Mouse (Mus musculus) cerebellum, adult 9-11 months (tissue): ENCODE data around the gene Dnase1l2.
"Not testable (repeated sequence)": the region's sequence is repeated elsewhere in the genome, so short reads cannot be mapped to it uniquely, and the experiment has no call there.

Experiments used
- DNase-seq: peaks from one replicate; pipeline ENCODE4 v3.0.0; 2022

Dnase1l2 gene

GRCm38 (mm10) chr17:24470701-24471527 is 28.0 kb upstream of the Dnase1l2 start:
- peak; percentile 72 for DNase-seq

GRCm38 (mm10) chr17:24469910-24470602 is 27.2 kb upstream of the Dnase1l2 start, which contains the start of the genes E4f1 and Pgp:
TSS of gene E4f1 (minus strand) at chr17:24470313.
TSS of gene Pgp (plus strand) at chr17:24470392.
- peak; percentile 100 for DNase-seq

- DNase-seq, result no peak
Measured at GRCm38 (mm10) chr17:24469336-24469909, 26.5 kb upstream of the Dnase1l2 start.

- DNase-seq, result no peak
Measured at GRCm38 (mm10) chr17:24468636-24469246, 25.8 kb upstream of the Dnase1l2 start.

- no peak for DNase-seq
Measured at GRCm38 (mm10) chr17:24463374-24464133, 20.6 kb upstream of the Dnase1l2 start.

- no peak for DNase-seq
Measured at GRCm38 (mm10) chr17:24462932-24463331, 20.0 kb upstream of the Dnase1l2 start.

GRCm38 (mm10) chr17:24461580-24461979 is 18.7 kb upstream of the Dnase1l2 start:
- no peak for DNase-seq

GRCm38 (mm10) chr17:24455523-24456206 is 12.8 kb upstream of the Dnase1l2 start:
- not testable (repeated sequence) for DNase-seq

- DNase-seq, result peak; percentile 99
Measured at GRCm38 (mm10) chr17:24454756-24455522, 12.0 kb upstream of the Dnase1l2 start.

GRCm38 (mm10) chr17:24454218-24454755 is 11.4 kb upstream of the Dnase1l2 start:
- no peak for DNase-seq

- no peak for DNase-seq
Measured at GRCm38 (mm10) chr17:24453372-24453771, 10.5 kb upstream of the Dnase1l2 start.

GRCm38 (mm10) chr17:24451220-24451619 is 8.3 kb upstream of the Dnase1l2 start:
- no peak for DNase-seq

- DNase-seq, result no peak
Measured at GRCm38 (mm10) chr17:24449507-24449906, 6.6 kb upstream of the Dnase1l2 start.

- DNase-seq, result no peak
Measured at GRCm38 (mm10) chr17:24446590-24446989, 3.7 kb upstream of the Dnase1l2 start.

GRCm38 (mm10) chr17:24443409-24443808 is 504 bp upstream of the Dnase1l2 start:
- DNase-seq, result peak; percentile 85

GRCm38 (mm10) chr17:24442107-24442506 is 798 bp downstream of the Dnase1l2 start:
- DNase-seq, result no peak

GRCm38 (mm10) chr17:24441148-24441547 is 1.8 kb downstream of the Dnase1l2 start:
- DNase-seq, result no peak

- no peak for DNase-seq
Measured at GRCm38 (mm10) chr17:24440377-24440776, 2.5 kb downstream of the Dnase1l2 start.

- DNase-seq, result peak; percentile 74
Measured at GRCm38 (mm10) chr17:24437016-24437415, 5.9 kb downstream of the Dnase1l2 start.

GRCm38 (mm10) chr17:24429201-24429983 is 13.5 kb downstream of the Dnase1l2 start:
- DNase-seq, result no peak
